Mouse (Mus musculus) granulocyte monocyte progenitor cell, adult 5-6 weeks (primary cell): ENCODE data around the gene Galnt10. TPM values are rescaled to one million over a fixed set of nuclear protein-coding genes. Genes with fewer than 3 reads are reported as not detected.

ENCODE experiments used
- ATAC-seq: replicated peaks from 2 replicates; pipeline ENCODE4 v1.8.0; 2016; ENCODE audit warnings: mild to moderate bottlenecking, moderate TSS enrichment, inconsistent platforms; ENCODE audit not compliant: poor library complexity, severe bottlenecking
- total RNA-seq, 2 experiments: library from RNA; stranded (forward) in 1 of 2; stranded (reverse) in 1 of 2; fragments of 200-712, 200-1000 nt in 1 of 2; fragments of >200 nt in 1 of 2; fragmentation: Nextera tagmentation in 1 of 2; gene quantifications; 2 replicates each; pipeline ENCODE4 v1.2.3; 2014 to 2017

Galnt10 gene
- total RNA-seq (2014; fragmentation: Nextera tagmentation) = 5.1 and 6.8 TPM in 2 replicates
- 7.8 and 8.9 TPM in 2 replicates for total RNA-seq (2017)

DNA sequence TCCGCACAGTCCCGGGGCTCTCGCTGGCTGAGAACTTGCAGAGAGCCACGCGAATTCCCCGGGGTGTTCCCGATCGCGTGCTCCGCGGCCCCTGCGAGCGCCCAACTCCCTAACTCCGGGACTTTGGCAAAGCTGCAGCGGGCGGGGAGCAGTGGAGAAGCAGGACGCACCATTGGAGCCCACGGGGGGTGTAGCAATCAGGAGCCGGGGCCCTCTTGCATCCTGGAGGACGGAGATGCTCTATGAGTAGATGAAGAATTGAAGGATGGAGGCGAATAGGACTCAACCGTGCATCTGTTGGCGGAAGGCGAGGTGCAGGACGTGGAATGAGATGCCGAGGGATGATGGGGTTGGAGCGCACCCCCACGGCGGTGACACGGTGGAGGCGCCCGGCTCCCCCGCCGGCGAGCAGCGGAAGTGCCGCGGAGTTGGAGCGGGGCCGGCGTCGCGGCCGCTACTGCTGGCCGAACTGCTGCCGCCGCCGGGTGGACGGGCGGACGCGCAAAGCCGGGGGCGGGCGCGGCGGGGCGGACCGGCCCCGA, at the start of gene Galnt10:
Galnt10 (plus strand) TSS at position 425 of the 542 bp plus-strand sequence.
- ATAC-seq = peak; percentile 73

DNA sequence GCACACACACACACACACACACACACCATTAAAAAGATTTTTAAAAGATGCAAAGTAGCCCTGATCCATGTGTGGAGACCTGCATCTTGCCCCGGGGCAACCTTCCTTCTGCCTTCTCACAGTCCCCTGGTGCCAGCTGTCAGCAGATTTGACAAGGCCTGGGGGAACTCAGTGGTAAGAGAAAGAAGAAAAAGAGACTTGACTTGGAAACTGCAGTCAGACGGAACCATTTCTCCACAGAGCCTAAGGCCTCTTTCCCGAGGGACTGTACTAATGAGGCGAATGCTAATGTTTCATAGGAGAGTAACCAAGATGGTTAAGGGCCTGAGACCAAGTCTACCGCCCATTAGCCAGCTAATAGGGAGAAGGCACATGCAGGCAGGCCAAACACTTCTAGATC, 49.3 kb upstream of the Galnt10 start:
- ATAC-seq = no peak

DNA sequence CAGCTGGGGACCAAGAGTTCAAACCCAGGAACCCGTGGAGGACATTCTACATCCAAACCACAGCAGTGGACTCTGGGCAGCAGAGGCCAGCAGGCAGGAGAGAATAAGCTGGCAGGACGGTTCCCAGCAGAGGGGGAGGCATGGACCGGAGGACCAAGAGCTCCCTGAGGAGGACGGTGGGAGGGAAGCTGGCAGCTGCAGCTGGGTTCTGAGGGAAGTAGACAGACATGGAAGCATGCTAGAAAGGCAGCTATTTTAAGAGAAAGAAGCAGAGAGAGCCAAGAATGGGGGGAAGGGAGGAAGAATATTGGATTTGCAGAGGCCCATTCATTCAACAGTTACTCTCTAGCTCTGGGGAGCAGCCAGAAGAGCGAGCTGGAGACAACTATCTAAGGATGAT, 47.1 kb upstream of the Galnt10 start:
- ATAC-seq = no peak

DNA sequence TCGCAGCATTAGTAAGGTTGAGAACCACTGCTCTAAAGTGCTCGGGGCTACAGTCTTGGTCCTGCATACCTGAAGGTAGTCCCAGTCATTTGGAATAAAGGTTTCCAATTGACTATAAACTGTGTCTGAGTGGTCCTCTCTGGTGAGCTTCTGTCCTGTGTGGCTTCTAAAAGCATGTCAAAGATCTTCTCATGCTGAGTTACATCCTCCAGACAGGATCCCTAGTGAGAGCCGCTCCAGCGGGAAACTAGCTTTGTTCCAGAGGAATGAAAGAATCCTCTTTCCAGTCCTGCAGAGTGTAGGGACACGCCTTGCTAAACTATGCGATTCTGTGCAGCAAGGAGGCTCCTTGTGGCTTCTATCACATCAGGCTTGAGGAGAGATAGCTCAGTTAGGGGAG, 45.9 kb upstream of the Galnt10 start:
- no peak for ATAC-seq

DNA sequence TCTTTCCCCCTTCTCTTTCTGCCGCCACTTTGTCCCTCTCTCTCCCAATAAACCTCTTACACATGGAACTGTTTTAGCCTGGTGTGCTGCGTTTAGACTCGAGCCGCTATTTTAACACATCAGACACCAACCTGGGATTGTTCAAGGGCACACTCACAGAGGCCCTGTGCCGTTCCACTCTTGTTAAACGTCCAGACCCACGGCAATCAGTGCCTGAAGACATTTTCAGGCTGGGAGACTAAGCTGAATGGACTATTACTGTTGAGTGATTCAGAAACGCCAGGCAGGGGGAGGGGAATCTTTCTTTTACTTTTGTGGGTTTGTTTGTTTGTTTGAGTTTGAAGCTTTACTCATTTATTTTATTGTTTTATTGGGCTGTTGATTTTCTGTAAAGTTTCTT, 45.1 kb upstream of the Galnt10 start:
- ATAC-seq = no peak

DNA sequence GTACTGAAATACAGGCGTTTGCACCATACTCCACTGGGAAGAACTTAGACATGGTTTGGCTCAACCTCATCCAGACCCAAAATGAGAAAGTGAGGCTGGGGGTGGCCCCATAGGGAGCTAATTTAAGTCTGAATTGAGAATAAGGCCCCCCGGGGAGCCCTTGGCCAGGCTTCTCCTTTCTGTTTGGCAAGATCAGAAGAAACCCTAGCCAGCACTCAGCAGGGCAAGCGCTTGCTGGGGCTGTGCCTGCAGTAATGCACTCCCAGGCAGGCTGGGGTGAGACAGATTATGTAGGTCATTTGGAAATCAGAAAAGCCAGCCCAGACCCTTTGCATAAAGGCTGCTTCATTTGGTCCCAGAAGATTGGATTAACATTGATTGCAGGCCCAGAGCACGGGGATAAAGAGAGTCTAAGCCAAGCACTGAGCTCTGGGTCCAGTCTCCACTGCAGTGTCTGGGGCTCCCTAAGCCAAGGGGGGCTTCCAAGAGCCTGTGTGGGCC, 44.6 kb upstream of the Galnt10 start:
- ATAC-seq = no peak

DNA sequence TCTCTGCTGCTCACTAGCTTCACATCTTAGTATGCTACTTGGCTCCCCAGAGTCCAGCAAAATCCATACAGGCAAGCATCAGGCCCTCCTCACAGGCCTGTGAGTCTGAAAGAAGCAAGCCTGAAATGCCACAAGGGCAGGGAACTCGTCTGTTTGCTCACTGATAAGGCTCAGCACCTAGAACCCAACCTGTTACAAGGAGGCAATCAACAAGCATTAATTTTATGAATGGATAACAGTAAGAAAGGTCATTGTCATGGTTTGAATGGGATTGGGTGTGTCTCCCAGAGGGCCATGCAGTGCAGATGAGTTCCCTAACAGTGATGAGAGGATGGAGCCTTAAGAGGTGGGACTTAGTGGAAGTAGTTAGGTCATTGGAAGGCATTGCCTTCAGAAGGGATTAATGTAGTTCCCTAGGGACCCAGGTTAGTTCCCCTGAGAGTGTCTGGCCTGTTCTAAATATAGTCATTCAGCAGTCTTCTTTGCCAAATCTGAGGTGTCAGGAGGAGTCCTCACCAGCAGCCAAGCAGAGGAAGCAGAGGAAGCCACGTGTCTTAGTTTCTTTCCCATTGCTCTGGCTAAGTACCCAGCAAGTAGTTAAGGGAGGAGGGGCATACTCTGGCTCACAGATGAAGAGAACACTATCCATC, 43.3 kb upstream of the Galnt10 start:
- no peak for ATAC-seq

DNA sequence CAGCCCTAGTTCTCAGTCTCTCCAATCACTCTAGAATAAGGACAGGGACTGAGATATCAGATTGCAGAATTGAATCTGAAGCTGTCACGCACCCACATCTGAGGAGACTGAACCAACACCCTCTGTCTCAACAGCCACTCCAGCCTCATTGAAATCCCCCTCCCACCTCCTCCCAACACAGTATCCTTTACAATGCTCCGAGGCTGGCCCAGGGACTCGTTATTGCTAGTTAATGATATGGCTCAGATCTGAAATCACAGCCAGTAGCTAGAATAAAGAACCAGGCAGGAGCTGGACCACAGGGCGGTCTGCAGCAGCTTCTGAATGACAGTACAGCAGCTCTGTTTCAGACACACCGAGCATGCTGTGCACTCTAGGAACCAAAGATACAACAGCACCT, 40.2 kb upstream of the Galnt10 start:
- ATAC-seq = no peak

DNA sequence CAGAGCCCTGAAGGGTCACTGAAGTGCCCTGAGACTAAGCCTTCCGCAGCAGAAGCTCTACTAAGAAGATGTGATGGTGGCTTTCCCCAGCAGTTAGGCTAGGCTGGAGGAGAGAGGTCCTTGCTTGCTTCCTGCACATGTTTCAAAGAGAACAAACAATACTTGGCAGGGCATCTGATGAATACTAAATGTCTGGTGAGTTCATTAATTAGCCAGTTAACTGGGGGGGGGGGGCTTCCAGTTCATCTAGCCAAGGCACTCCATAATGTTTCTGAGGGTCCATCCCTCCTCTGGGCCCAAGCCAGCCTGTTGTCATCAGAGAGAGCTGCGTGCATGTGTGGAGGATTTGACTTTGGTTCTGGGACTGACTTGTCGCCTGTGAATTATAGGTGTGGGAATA, 39.6 kb upstream of the Galnt10 start:
- no peak for ATAC-seq

DNA sequence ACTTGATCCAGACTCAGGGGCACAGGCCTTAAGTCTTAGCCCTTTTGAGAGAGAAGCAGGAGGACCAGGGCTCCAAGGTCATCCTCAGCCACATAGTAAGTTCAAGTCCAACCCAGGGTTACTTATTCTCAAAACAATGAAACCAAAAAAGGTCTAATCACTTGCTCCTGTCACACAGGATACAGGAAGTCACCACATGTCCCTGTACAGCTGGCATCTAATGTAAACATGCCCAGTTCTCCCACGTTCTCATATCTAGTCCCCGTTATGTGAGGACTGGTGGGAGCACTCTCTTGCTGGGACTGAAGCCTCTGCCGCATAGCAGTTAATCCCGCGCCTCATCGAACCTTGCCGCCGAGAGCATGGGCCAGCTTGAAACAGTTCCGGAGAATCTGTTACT, 30.7 kb upstream of the Galnt10 start:
- ATAC-seq = no peak

DNA sequence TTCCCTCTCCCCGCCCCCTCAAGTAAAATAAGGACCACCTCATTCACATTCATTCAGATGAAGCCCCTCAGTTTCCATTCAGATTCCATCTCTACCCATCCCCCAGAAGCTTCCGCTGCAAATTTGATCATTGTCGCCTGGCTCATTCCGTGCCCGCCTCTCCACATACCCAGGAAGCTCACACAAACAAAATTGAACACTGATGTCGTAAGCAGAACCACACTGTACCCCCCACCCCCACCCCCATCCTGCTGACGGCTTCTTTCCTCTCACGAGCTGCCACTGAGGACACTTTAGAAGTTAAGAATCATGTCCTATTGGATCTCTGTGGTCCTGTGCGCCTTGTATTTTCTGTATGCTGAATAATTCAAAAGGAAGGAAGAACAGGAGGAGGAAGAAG, 30.0 kb upstream of the Galnt10 start:
- ATAC-seq = no peak

DNA sequence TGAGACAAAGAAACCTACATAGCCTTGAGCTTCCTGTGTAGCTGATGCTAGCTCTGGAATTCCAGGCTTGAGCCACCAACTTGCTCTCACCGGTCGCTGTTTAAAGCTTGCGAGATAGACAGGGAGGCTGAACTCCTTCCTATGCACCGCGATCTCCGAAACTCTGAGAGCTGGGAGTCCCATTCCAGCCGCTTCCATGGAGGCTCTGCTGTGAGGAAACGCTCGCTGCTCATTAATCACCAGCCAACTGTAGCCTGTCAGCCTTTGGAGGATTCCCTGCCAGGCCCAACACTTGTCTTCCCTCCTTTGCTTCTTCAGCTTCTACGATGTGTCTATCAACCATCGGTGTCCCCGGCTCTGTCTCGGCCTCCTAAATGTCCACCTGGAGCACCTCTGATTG, 29.4 kb upstream of the Galnt10 start:
- no peak for ATAC-seq

DNA sequence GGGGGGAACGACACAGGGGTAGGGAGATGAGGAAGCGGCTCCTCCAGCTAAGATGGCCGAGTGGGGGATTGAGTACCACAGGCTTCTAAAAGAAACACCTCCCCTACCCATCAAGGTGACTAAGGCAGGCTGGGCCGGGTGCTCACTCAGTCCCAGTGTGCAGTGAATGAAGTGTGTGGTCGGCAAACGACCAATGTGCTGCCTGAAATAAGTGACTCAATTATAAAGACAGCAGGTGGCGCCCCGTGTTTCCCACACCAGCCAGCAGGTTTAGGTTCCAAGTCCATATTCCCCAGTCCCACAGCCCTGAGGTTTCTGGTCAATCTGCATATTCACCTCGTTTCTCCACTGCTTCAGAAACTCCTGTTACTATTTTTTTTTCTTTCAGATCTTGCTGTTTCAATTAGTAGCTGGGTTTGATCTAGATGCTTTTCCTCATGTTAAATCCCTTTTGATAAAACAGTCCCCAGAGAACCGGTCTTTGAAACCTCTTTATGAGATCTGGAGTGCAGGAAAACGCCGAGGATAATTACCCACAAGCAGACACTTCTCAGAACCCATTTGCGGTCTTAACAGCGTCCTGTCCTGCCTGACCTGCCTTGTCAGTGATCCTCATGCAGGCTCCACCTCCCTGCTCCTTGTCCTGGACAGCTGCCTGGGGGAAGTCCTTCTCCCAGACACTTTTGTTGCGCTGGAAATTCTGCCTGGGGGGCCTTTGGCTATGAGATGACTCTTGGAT, 27.5 kb upstream of the Galnt10 start:
- ATAC-seq = peak; percentile 58

DNA sequence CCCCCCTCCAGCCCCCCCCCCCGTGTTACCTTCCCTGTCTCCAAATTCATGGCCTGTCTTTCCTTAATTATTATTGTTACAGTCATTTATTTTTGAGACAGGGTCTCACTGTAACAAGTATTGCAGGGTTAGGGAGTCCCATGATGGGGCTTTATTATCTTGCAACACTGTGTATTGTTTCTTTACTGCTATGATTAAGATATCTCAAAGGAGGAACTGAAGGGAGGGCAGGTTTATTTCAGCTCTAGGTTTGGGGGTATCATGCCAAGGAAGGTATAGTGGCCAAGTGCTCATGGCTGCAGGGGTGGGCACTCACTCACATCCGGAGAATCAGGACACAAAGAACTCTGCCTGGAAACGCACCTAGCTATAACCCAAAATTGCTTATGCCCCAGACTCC, 23.8 kb upstream of the Galnt10 start:
- no peak for ATAC-seq

DNA sequence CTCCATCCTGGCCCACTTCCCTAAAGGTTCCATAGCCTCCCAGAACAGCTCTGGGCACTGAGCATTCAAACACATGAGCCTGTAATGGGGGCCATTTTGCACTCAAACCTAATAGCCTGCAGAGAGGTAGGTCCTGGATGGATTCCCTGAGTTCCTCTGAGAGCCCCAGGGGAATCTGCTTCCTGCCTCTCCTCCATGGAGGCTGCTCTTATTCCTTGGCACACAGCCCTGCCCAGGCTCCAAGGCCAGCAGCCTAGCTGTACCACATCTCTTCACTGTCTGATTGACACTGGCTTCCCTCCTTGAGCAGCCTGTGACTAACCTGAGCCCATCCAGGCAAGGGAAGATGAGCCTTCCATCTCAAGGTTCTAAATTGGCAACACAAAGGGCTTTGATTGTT, 23.4 kb upstream of the Galnt10 start:
- ATAC-seq = no peak

DNA sequence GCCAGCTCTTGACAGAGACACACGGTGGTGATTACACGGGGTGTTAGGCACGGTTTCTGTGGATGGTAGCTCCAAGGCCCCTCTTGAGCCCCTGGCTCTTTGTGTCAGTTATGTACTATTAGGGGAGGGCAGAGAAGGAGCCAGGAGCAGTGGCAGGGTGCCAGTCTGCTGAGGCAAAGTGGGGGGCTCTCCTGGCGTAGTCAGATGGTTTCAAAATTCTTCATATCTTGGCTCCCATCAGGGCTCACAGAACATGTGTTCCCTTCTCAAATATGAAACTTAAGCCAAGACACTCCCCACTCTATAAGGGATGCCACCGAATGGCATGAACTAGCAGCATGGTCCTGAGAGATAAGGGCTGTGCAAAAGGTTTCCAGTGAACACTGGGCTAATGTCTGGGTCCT, 20.8 kb upstream of the Galnt10 start:
- no peak for ATAC-seq

DNA sequence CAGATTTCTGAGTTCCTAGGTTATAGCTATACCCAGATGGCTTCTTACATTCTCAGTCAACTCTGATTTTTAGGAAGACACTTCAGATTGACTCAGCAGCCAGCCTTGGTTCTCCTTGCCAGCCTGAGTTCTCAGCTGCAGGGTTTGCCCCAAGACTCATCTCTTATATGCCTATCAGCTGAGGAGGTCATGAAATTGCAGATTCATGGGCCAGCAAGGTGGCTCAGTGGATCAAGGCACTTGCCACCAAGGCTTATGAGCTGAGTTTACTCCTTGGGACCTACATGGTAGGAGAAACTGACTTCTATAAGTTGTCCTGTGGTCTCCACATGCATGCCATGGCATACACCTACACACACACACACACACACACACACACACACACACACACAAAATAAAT, 19.8 kb upstream of the Galnt10 start:
- ATAC-seq = no peak

DNA sequence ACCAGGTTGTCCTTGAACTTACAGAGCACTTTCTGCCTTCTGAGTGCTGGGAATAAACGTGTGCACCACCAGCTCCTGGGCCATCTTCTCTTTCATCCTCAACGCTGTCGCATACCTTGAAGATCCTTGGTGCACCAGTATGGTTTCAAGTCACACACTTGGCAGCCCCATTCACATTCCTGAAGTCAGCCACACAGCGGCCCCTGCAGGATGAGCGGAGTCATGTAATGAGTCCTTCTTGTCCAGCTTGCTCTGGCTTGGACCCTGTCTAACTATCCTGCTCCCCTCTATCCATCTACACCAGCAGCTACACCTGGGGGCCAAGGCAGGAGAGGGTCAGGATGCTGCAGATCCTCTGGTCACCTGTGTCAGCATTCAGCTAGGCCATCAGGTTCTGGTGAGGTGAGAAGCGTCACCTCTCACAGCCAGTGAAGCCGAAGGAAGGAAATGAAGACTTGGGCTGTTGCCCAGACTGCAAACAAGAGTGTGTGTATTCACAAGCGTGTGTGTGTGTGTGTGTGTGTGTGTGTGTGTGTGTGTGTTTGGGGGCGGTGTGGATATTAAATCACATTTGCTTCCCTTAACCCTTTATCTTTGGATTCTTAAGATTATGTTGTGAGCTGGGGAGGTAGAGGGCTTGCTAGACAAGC, 18.0 kb upstream of the Galnt10 start:
- ATAC-seq = 0 out of 2 replicates have a peak, but pooled peaks have one; percentile 31

DNA sequence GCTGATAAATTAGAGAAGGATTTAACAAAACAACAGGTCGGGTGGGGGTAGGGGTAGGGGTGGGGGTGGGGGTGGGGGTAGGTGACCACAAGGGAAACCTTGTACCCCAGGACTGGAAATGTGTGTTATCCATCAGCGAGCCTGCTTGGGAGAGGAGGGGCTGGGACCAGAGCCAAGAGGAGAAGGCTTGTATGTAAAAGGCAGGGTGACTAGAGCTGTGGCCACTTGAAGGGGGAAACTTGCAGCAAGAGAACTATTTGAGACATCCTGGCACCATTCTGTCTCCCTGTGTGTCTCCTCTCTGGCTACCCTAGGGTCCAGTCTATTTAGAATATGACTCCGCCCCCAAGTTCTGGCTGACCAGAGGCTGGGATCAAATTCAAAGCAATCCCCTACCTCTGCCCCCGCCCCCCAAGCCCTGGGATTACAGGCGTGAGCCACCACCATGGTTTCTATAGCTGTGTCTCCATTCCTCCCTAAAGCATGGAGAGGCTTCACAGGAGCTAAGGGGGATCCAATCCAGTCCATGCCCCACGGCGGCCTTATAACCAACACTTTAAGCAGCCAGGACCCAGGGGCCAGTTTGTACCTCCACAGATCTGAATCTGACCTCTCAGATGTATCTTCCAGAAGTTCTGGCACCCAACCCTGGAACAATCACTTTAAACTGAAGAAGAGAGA, 13.3 kb upstream of the Galnt10 start:
- no peak for ATAC-seq

DNA sequence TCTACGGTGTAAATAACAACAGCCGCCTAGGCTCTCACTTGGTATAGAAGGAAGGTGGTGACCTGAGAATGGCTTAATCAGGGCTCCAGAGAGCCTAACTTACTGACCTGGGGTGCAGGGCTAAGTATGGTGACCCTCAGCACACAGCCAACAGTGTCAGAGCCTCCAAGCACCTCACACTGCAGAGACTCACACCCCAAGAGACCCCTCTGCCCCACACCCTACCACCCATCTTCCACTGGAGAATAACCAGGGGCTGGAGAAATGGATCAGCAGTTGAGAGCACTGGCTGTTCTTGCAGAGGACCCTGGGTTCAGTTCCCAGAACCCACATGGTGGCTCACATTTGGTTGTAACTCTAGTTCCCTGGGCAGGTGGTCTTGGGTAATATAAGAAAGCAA, 12.2 kb upstream of the Galnt10 start:
- no peak for ATAC-seq
